Mouse (Mus musculus): Measurements from ENCODE around the gene Ctrl.
"Not testable (repeated sequence)": the region's sequence is repeated elsewhere in the genome, so short reads cannot be mapped to it uniquely, and the experiment has no call there.

Ctrl gene

GRCm38 (mm10) chr8:105933762-105934161 lies at the start of gene Ctrl:
Gene Ctrl, minus strand, starts transcription at chr8:105933862.
- DNase-seq: no peak

- DNase-seq: not testable (repeated sequence)
These were observed 49.7 kb upstream of the Ctrl start for GRCm38 (mm10) chr8:105983406-105983805.

GRCm38 (mm10) chr8:105981146-105981545 lies 47.5 kb upstream of the Ctrl start:
- no peak for DNase-seq

GRCm38 (mm10) chr8:105979325-105979724 lies 45.7 kb upstream of the Ctrl start, which contains the start of gene Dpep3:
Gene Dpep3, minus strand, starts transcription at chr8:105979429.
- no peak for DNase-seq

GRCm38 (mm10) chr8:105975363-105975762 lies 41.7 kb upstream of the Ctrl start:
- DNase-seq: no peak

- no peak for DNase-seq
These were observed 37.5 kb upstream of the Ctrl start for GRCm38 (mm10) chr8:105971019-105971720.

- DNase-seq: no peak
These were observed 35.7 kb upstream of the Ctrl start for GRCm38 (mm10) chr8:105969367-105969766.

- no peak for DNase-seq
These were observed 33.1 kb upstream of the Ctrl start for GRCm38 (mm10) chr8:105966692-105967311.

- DNase-seq: peak; percentile 40
These were observed 32.3 kb upstream of the Ctrl start, which contains the start of gene Slc12a4 for GRCm38 (mm10) chr8:105965905-105966341. Gene Slc12a4, minus strand, starts transcription at chr8:105966097.

- no peak for DNase-seq
These were observed 31.7 kb upstream of the Ctrl start for GRCm38 (mm10) chr8:105965266-105965904.

GRCm38 (mm10) chr8:105964506-105965265 lies 31.0 kb upstream of the Ctrl start:
- DNase-seq: no peak

- no peak for DNase-seq
These were observed 27.9 kb upstream of the Ctrl start for GRCm38 (mm10) chr8:105961536-105961935.

- no peak for DNase-seq
These were observed 27.4 kb upstream of the Ctrl start for GRCm38 (mm10) chr8:105961101-105961500.

- DNase-seq: no peak
These were observed 25.7 kb upstream of the Ctrl start for GRCm38 (mm10) chr8:105959350-105959749.

GRCm38 (mm10) chr8:105957813-105958212 lies 24.2 kb upstream of the Ctrl start:
- no peak for DNase-seq

GRCm38 (mm10) chr8:105956556-105956955 lies 22.9 kb upstream of the Ctrl start:
- DNase-seq: no peak

- no peak for DNase-seq
These were observed 17.5 kb upstream of the Ctrl start for GRCm38 (mm10) chr8:105951057-105951659.

- DNase-seq: no peak
These were observed 15.7 kb upstream of the Ctrl start for GRCm38 (mm10) chr8:105949350-105949749.

- DNase-seq: no peak
These were observed 9.7 kb upstream of the Ctrl start, which contains the start of gene Lcat for GRCm38 (mm10) chr8:105943321-105943739. Gene Lcat, minus strand, starts transcription at chr8:105943382.

- no peak for DNase-seq
These were observed 8.9 kb upstream of the Ctrl start for GRCm38 (mm10) chr8:105942542-105942941.

GRCm38 (mm10) chr8:105942026-105942425 lies 8.4 kb upstream of the Ctrl start:
- no peak for DNase-seq

- no peak for DNase-seq
These were observed 4.6 kb upstream of the Ctrl start, which contains the start of gene Psmb10 for GRCm38 (mm10) chr8:105938306-105938669. Gene Psmb10, minus strand, starts transcription at chr8:105938444.
